Mouse (Mus musculus) bone marrow, adult 2 months (tissue): ENCODE results near the gene Tomm20. TPM values are rescaled to one million over a fixed set of nuclear protein-coding genes. Genes with fewer than 3 reads are reported as not detected.
"Not testable (repeated sequence)": the region's sequence is repeated elsewhere in the genome, so short reads cannot be mapped to it uniquely, and the experiment has no call there.

Experiments
- H3K27ac ChIP-seq: fragments of 200-500 bp; 2 replicates; pipeline ENCODE4 v1.5.1; 2012; ENCODE audit warnings: low read depth, mild to moderate bottlenecking, control low read depth, inconsistent platforms, low read length; ENCODE audit not compliant: control insufficient read depth, poor library complexity, insufficient read depth
- H3K4me1 ChIP-seq: fragments of 200-500 bp; 2 replicates; pipeline ENCODE4 v1.6.1; 2011; ENCODE audit warnings: low read length; ENCODE audit not compliant: control insufficient read depth, insufficient read depth
- H3K4me3 ChIP-seq: fragments of 200-500 bp; replicated peaks from 2 replicates; pipeline ENCODE3; 2011; ENCODE audit warnings: mild to moderate bottlenecking, low read depth, low read length, control low read depth; ENCODE audit not compliant: control insufficient read depth
- CTCF ChIP-seq: fragments of 200-500 bp; IDR thresholded peaks from 2 replicates; pipeline ENCODE4 v1.5.1; 2011; ENCODE audit warnings: low read length, control low read depth; ENCODE audit not compliant: control insufficient read depth, insufficient read depth
- POLR2A ChIP-seq: fragments of 200-500 bp; IDR thresholded peaks from 2 replicates; pipeline ENCODE4 v1.6.1; 2011; ENCODE audit warnings: low read depth, mild to moderate bottlenecking, control low read depth, low read length, borderline replicate concordance; ENCODE audit not compliant: control insufficient read depth
- WGBS: fragments of 180-500 bp; shearing (Covaris S2); methylation state at CpG from one replicate; pipeline ENCODE4 v1.1.7; 2018; 5-methylcytosine and 5-hydroxymethylcytosine counted together
- polyA plus RNA-seq: library from polyadenylated mRNA; stranded (reverse); fragments of >200 nt; gene quantifications from 2 replicates; pipeline ENCODE4 v1.2.4, GENCODE M21; 2011; ENCODE audit warnings: low replicate concordance; ENCODE audit not compliant: missing spikeins, insufficient read depth, insufficient read length

The Tomm20 gene
- polyA plus RNA-seq, 1 experiment, result 91.8 TPM

DNA sequence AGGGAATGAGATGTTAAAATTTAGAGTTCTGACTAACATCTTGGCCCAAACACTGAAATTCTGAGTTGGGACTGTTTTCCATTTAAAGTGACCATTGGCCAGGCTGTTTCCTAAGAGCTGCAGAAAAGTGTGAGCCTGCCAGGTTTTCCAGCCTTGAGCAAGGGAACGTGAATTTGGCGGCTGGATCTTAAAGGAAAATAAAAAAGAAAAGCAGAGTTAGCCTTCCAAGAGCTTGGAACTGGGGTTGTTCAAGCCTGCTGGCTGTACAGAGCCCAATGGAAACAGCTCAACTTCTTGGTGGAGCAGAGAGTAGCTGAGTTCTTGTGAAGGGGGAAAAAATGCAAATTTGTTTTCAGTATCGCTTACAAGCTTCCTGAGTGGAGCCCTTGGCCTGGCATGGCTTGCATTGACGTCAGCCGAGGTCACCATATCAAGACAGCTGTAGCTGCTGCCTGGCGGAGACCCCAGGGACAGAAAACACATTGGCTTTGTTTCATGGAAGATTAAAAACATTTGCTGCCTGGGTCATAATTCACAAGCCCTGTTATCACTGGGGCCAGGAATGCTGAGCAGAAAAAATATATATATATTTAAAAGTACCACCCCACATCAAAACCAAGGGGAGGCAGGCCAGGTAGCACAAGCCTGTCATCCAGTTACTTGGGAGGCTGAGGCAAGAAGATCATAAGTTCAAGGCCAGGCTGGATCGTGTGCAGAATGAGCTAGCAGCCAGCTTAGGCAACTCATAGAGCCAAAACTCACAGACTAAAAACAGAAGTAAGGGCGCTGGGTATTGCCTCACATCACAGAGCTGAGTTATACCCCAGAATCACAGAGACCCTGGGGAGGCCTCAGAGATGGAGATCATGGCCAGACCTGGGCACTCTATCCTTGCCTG is 58.7 kb downstream of the Tomm20 start:
- Histone ChIP-seq H3K27ac (no peak overlapping the region), H3K4me3 (no peak overlapping the region), H3K4me1 (peaks cover 6% of the 10 kb centered on the region)
- TF ChIP-seq POLR2A (no peak), CTCF (no peak)
- 64% methylated on average over 8 of the region's 8 CpGs for WGBS

DNA sequence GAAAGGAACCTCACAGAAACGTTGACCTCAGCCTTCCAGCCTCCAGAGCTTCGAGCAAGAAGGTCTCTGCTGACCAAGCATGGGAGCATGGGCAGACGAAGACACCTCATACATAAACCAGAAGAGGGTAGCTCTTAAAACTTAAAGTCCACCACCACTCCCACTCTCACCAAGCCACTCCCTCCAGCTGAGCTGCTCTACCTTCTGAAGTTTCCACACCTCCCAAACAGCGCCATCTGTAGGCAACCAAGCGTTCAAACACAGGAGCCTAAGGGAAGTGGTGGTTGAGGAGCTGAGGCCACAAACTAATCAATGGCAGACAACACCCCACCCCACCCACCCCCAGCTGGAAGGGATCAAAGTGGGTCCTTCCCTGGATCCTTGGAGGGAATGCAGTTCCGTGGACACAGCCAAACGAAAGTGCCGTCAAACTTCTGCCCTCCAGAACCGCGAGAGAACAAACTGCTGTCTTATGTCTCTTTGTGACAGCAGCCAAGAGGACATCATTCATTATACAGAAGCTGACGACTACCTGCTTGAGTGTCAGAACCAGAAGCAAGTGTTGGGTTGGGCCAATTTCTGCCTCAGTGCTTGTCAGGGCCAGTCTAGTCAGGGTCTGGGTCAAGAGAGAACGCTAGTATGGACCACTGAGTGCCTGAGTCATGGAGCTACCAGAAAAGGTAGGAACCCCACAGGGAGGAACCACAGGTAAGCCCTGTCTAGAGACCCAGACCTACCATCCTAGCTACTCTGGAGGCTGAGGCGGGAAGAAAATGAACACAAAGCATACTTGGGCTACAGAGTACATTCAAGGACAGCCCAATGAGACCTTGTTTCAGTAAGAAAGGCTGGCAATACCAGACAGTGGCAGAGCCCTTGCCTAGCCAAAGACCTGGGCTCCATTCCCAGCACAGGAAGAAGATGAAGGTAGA is 59.8 kb downstream of the Tomm20 start:
- WGBS, result 74% methylated on average over 13 of the region's 13 CpGs
- H3K27ac ChIP-seq, result no peak overlapping the region
- H3K4me3 ChIP-seq, result no peak overlapping the region
- H3K4me1 ChIP-seq, result peaks cover 5% of the 10 kb centered on the region
- TF ChIP-seq CTCF, result peak; percentile 79
- TF ChIP-seq POLR2A, result no peak

DNA sequence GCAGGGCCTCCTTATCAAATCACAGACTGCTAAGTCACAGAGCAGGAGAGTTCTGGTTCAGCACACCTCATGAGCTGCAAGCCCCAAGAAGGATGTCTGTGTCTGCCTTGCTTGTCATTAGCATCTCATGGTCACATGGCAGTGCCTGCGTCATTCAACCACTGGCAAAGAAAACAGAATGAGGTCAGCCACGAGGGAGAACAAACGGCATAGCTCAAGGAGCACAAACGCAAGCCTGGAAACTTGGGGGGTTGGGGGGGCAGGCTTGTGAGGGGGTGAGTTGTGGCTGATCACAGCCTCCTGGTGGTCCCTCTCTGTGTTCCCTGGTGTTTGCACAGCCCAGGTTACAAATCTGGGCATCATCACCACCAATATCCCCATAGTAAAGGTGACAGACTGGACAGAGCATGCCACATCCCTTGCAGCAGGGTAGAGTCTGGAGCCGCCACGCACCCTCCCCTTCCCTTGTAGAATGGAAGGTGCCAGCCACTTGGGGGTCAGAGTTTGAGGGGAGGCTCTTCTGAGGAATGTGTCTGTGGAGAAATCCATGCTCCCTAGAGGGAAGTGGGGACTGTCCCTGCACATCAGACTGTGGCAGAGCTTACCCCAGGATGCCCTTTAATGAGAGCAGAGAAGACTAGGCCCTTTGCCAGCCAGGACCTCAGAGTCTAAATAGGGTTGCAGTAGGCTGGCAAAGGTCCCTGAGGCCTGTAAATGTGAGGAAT is 61.3 kb downstream of the Tomm20 start:
- H3K27ac ChIP-seq, result no peak overlapping the region
- H3K4me1 ChIP-seq, result peaks cover 3% of the 10 kb centered on the region; the same call in 1 of the 2 replicates
- 72% methylated on average over 6 of the region's 6 CpGs for WGBS
- H3K4me3 ChIP-seq, result no peak overlapping the region
- TF ChIP-seq CTCF (no peak), POLR2A (no peak)

DNA sequence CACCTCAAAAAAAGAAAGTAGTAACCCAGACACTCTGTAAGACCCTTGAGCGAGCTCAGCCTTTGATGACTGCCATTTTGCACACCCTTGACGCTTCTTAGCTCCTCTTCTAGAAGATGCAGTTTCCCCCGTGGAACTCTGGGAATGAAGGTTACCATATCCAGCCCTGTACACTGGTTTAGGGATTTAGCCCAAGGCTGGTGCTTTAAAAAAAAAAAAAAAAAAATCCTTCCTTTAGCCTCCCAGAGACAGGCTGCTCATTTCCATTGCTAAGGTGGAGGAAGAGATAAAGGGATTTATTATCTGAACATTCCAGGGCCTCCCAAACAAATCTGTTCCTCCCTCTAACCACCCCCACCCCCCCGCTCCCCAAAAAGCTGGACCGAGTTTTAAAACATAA is 61.9 kb downstream of the Tomm20 start:
- Histone ChIP-seq H3K4me1 (peaks cover 3% of the 10 kb centered on the region; the same call in 1 of the 2 replicates), H3K4me3 (no peak overlapping the region), H3K27ac (no peak overlapping the region)
- 85% methylated on average over 5 of the region's 5 CpGs for WGBS
- no peak for TF ChIP-seq CTCF
- no peak for TF ChIP-seq POLR2A

DNA sequence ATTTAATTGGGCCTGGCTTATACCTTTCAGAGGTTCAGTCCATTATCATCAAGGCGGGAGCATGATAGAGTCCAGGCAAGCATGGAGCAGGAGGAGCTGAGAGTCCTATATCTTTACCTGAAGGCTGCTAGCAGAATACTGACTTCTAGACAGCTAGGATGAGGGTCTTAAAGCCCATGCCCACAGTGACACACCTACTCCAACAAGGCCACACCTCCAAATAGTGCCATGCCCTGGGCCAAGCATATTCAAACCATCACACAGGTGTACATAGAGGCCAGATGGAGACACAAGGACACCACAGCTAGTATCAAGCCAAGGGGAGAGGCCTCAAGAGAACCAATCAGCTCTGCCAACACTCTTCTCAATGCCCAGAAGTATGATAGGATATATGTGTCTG is 63.1 kb downstream of the Tomm20 start:
- not testable (repeated sequence) for H3K4me1 ChIP-seq, H3K4me3 ChIP-seq, H3K27ac ChIP-seq
- 91% methylated on average over 1 of the region's 1 CpGs for WGBS

DNA sequence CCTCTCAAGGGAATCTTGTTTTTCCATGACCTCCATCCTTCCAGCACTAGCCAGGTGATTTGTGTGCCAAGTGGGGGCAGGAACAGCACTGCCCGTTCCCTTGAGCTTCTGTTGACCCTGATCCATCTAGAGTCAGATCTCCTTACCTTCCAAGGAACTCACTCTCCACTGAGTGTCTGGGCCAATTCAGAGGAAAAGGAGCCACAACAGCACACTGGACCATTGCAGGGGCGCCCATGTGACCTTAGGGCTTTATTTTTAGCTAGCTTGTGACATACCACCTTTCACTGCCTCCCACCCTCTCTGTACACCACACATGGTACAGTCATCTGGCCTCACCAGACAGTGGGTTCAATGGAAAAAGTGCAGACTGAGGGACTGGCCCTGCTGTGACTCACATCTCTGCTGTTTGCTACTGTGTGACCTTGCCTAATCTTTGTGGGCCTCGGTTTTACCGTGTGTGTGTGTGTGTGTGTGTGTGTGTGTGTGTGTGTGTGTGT is 64.0 kb downstream of the Tomm20 start:
- peaks cover 1% of the 10 kb centered on the region; the same call in 1 of the 2 replicates for H3K4me1 ChIP-seq

More for the DNA sequence above, 64.0 kb downstream of the Tomm20 start:
- no peak overlapping the region for H3K4me3 ChIP-seq
- no peak overlapping the region for H3K27ac ChIP-seq
- WGBS, result 52% methylated on average over 4 of the region's 4 CpGs
- TF ChIP-seq CTCF, result no peak
- TF ChIP-seq POLR2A, result no peak

Other genes with a start within 250 kb of the Tomm20 start
- gene Rbm34, start 25.2 kb upstream of the Tomm20 start, polyA plus RNA-seq, result 11.9 and 17.9 TPM in 2 replicates
- gene Pard3, start 118.0 kb upstream of the Tomm20 start, polyA plus RNA-seq, result 2.3 and 3.8 TPM in 2 replicates